Mouse (Mus musculus) C2C12 (cell line): ENCODE data around the gene Traip. TPM values are rescaled to one million over a fixed set of nuclear protein-coding genes. Genes with fewer than 3 reads are reported as not detected.

Source experiments
- H3K27me3 ChIP-seq: one replicate; pipeline ENCODE4 v1.6.1; 2011; ENCODE audit not compliant: control insufficient read depth, insufficient read depth, insufficient read length
- H3K36me3 ChIP-seq: one replicate; pipeline ENCODE4 v1.6.1; 2011; ENCODE audit not compliant: control insufficient read depth, insufficient read depth
- H3K4me3 ChIP-seq: one replicate; pipeline ENCODE4 v1.5.1; 2011; ENCODE audit warnings: mild to moderate bottlenecking, control low read depth; ENCODE audit not compliant: poor library complexity, insufficient read depth, severe bottlenecking
- H3K79me2 ChIP-seq: one replicate; pipeline ENCODE4 v1.6.1; 2011; ENCODE audit not compliant: control insufficient read depth, insufficient read depth
- H3K79me3 ChIP-seq: one replicate; pipeline ENCODE4 v1.6.1; 2011; ENCODE audit warnings: low read depth, control low read depth
- H3ac ChIP-seq: one replicate; pipeline ENCODE3; 2011; ENCODE audit warnings: low read depth; ENCODE audit not compliant: control insufficient read depth, insufficient read length
- CEBPB ChIP-seq: IDR thresholded peaks from one replicate; pipeline ENCODE4 v1.6.1; 2011; ENCODE audit warnings: low read depth, mild to moderate bottlenecking, control low read depth, moderate library complexity
- CTCF ChIP-seq: IDR thresholded peaks from one replicate; pipeline ENCODE4 v1.5.1; 2011; ENCODE audit not compliant: control insufficient read depth, insufficient read depth, insufficient read length
- FOSL1 ChIP-seq: IDR thresholded peaks from one replicate; pipeline ENCODE4 v1.8.0; 2011; ENCODE audit warnings: mild to moderate bottlenecking, low read length; ENCODE audit not compliant: poor library complexity, insufficient read depth, severe bottlenecking
- MAX ChIP-seq: IDR thresholded peaks from one replicate; pipeline ENCODE4 v1.6.1; 2011; ENCODE audit warnings: mild to moderate bottlenecking, control low read depth
- MYOD1 ChIP-seq: IDR thresholded peaks from one replicate; pipeline ENCODE4 v1.6.1; 2011; ENCODE audit warnings: low read depth; ENCODE audit not compliant: control insufficient read depth, insufficient read length
- MYOG ChIP-seq: IDR thresholded peaks from one replicate; pipeline ENCODE4 v1.6.1; 2011; ENCODE audit not compliant: control insufficient read depth, insufficient read length; ENCODE audit errors: extremely low read depth
- USF1 ChIP-seq: IDR thresholded peaks from one replicate; pipeline ENCODE4 v1.6.1; 2011; ENCODE audit warnings: low read depth, mild to moderate bottlenecking, control low read depth, moderate library complexity
- polyA plus RNA-seq: library from polyadenylated mRNA; unstranded; fragments of >200 nt; fragmentation: generic; extraction: Trizol; gene quantifications from one replicate; pipeline ENCODE4 v1.2.1, GENCODE M21; 2012; ENCODE audit warnings: missing spikeins

The Traip gene
- polyA plus RNA-seq, 1 experiment = 18.5 TPM

DNA sequence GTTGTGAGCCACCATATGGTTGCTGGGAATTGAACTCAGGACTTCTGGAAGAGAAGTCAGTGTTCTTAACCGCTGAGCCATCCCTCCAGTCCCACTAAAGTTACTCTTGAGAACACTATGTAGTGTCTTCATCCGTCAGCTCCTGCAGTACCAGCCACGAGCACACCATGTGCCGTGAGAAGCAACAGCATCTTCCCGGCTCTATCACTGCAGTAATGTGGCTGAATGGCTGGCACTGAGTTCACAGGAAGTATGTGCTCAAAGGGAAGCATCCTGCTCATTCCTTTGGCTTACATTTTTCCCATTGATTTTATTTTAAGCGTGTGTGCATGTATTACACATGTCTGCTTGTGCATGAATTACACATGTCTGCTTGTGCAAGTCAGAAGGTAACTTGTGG lies 17.5 kb downstream of the Traip start:
- TF ChIP-seq CEBPB = no peak
- no peaks in the 10 kb centered on the region for H3K79me2 ChIP-seq
- H3K4me3 ChIP-seq = no peak overlapping the region
- no peaks in the 10 kb centered on the region for H3K27me3 ChIP-seq
- no peaks in the 10 kb centered on the region for H3K79me3 ChIP-seq
- no peak overlapping the region for H3ac ChIP-seq
- peaks cover 32% of the 10 kb centered on the region for H3K36me3 ChIP-seq

DNA sequence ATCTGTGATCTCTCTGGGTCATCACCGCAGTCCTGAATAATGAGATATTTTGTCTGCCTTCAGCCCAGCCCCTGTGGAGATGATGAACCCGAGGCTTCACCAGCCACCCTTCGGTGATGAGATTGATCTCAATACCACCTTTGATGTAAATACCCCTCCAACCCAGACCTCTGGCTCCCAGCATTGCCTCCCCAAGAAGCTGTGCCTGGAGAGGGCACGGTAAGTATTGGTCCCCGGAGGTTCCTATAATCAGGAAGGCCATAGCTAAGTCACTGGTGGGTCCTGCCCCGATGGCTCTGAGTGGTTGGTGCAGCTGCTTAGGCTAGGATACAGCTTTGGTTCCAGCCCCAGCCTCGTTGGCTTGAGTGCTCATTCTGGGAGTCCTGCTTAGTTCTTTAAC lies 18.6 kb downstream of the Traip start:
- Histone ChIP-seq H3K79me3 (no peaks in the 10 kb centered on the region), H3ac (no peak overlapping the region), H3K36me3 (peaks cover 22% of the 10 kb centered on the region), H3K4me3 (no peak overlapping the region), H3K79me2 (no peaks in the 10 kb centered on the region), H3K27me3 (no peaks in the 10 kb centered on the region)
- TF ChIP-seq MYOG (no peak), MAX (no peak), USF1 (no peak), FOSL1 (no peak), MYOD1 (no peak), CEBPB (no peak), CTCF (no peak)

DNA sequence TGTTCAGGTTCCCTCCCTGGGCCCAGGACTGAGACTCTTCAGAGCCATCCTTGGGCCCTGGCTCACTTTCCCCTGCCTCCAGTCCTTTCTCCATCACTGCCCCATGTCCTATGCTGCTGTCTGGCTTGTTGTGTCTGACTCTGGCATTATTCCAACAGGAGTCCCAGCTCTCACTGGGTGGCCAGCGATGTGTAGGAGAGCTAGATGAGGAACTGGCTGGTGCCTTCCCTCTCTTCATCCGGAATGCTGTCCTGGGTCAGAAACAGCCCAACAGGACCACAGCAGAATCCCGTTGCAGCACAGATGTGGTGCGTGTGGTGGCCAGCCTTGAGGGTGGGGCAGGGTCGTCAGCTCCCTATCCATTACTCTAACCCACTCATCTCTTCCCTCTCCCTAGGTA lies 20.4 kb downstream of the Traip start:
- no peak overlapping the region for H3K4me3 ChIP-seq
- no peaks in the 10 kb centered on the region for H3K79me3 ChIP-seq
- H3K27me3 ChIP-seq = no peaks in the 10 kb centered on the region
- peaks cover 10% of the 10 kb centered on the region for H3K36me3 ChIP-seq
- TF ChIP-seq MYOG (no peak), MYOD1 (no peak), FOSL1 (no peak), USF1 (no peak), CEBPB (no peak), CTCF (no peak), MAX (no peak)
- H3ac ChIP-seq = no peak overlapping the region
- H3K79me2 ChIP-seq = no peaks in the 10 kb centered on the region

DNA sequence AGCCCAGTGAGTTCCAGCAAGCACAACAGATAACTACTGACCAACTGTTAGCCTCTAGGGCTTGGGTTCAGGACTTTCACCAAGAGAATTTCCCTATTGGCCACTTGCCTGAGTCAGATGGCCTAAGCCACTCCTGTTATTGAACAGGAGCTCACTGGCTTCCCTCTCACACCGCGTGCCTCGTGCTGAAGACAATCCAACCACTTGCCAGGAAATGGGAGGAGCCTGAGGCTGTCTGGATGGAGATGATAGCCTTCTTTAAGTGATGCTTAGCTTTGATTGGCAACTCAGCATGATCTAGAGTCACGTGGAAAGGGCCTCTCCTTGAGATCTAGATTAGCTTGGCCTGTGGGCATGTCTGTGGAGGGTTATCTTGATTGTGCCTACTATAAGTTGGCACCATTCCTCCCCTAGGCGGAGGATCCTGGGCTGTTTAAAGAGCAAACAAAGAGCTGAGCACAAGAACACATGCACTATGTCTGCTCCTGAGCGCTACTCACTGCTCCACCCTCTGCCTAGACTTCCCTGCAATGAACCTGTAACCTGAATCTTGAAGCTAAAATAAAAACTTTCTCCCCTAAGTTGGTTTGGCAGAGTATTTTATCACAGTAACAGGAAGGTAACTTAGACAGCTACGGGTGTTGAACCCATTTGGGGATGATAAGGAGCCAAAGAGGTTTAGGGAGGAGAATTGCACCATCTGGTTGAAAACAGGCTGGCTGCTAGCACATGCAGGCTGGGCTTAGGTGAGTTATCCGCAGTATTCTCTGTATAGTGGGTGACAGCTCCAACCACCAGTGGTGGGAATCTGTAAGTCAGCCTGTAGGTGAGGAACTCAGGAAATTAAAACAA lies 22.0 kb downstream of the Traip start:
- H3K36me3 ChIP-seq = peaks cover 10% of the 10 kb centered on the region

DNA sequence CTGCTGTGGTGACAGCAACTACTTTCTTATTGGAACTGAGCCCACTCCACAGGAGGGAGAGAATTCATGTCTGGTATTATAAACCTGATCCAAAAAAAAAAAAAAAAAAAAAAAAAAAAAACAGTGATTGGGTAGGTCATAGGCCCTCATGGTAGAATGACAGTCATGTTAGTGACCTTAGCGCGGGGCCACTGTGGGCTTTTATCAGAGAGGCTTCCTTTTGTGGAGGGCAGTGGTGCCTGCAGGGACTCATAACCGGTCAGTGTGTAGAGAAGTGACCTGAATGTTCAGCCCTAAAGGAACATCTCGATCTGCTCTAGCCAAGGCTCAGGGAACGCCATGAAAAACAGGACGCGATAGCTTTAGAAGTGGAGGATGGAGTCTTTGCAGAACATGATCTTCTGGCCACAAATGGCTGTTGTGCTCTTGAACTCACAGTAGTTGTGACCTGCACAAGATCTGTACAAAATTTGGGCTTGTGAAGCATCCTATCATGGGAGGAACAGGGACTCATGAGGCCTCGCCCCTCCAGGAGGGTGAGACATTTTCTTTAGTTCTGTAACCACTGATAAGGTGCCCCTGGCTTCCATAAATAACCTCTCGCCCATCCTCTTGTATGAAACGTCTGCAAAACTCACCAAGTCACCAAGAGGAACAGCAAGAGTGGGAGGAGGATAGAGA lies 24.7 kb downstream of the Traip start:
- Histone ChIP-seq H3K79me2 (no peaks in the 10 kb centered on the region), H3ac (no peak overlapping the region), H3K27me3 (no peaks in the 10 kb centered on the region), H3K4me3 (no peak overlapping the region), H3K36me3 (peaks cover 10% of the 10 kb centered on the region), H3K79me3 (no peaks in the 10 kb centered on the region)
- TF ChIP-seq MYOD1 (no peak), MYOG (no peak), CEBPB (no peak), CTCF (no peak), MAX (no peak), FOSL1 (no peak), USF1 (no peak)

More for the DNA sequence above, 22.0 kb downstream of the Traip start:
- no peak overlapping the region for H3K4me3 ChIP-seq
- H3K79me3 ChIP-seq = no peaks in the 10 kb centered on the region
- no peaks in the 10 kb centered on the region for H3K27me3 ChIP-seq
- TF ChIP-seq FOSL1 = no peak
- no peak for TF ChIP-seq MAX
- no peak for TF ChIP-seq USF1
- TF ChIP-seq CEBPB = no peak
- TF ChIP-seq MYOG = no peak
- TF ChIP-seq MYOD1 = no peak
- no peak for TF ChIP-seq CTCF
- no peaks in the 10 kb centered on the region for H3K79me2 ChIP-seq
- no peak overlapping the region for H3ac ChIP-seq
